8 mouse cellular contexts compared by ENCODE assay signal in genomic region chr12:84284885-84285592, GRCm38 (mm10). TPM values are rescaled to one million over a fixed set of nuclear protein-coding genes. Genes with fewer than 3 reads are reported as not detected.
DNase-seq lines count a peak whose midpoint lies in the region; ATAC-seq and TF ChIP-seq lines count a peak whose summit lies in the region.

TSS of gene Ptgr2 (plus strand) at chr12:84285232.

- peak; percentile 74 for TF ChIP-seq POLR2A in cortical plate, adult 2 months (IDR thresholded peaks at IDR 0.05; ENCODE audit: extremely low read depth, insufficient read depth, low read length)

- peaks cover 12% of the 10 kb centered on the region for H3K36me3 ChIP-seq in megakaryocyte, embryonic 14.5 days (replicated peaks; ENCODE audit: low read length)

- peak within 1 kb of the TSS; percentile 54 for H3K4me3 ChIP-seq in cortical plate, adult 2 months (ENCODE audit: insufficient read depth, low read length)
- peak within 1 kb of the TSS; percentile 96 for H3K4me3 ChIP-seq in megakaryocyte, embryonic 14.5 days (replicated peaks)

- H3K27ac ChIP-seq in cortical plate, adult 2 months (ENCODE audit: insufficient read depth, low read length) = 0 out of 2 replicates have a peak within 1 kb of the TSS, but pooled peaks have one; percentile 15

- peak; percentile 95 for ATAC-seq in activated CD4-positive, CD25-positive, alpha-beta regulatory T cell, adult 4 months

- H3K4me1 ChIP-seq in cortical plate, adult 2 months (ENCODE audit: control insufficient read depth, insufficient read depth, low read length) = peaks cover 3% of the 10 kb centered on the region; the same call in 1 of the 2 replicates
- peaks cover 42% of the 10 kb centered on the region for H3K4me1 ChIP-seq in megakaryocyte, embryonic 14.5 days

- DNase-seq in gastrocnemius, adult 8-10 months (ENCODE audit: low spot score in 2 of 2) = peak; percentile 89 to 94
- DNase-seq in hindlimb bud, embryonic 11.5 days (ENCODE audit: extremely low spot score, low read depth, low spot score) = peak; percentile 95
- peak; percentile 69 to 90 for DNase-seq in left cerebral cortex, adult 8-10 months (ENCODE audit: low spot score in 2 of 2)
- peak; percentile 94 to 95 for DNase-seq in right cerebral cortex, postnatal 10 days (ENCODE audit: low spot score in 2 of 2)
- peak; percentile 89 for DNase-seq in urinary bladder, postnatal 25 days (ENCODE audit: low spot score)

- H3K27me3 ChIP-seq in megakaryocyte, embryonic 14.5 days (replicated peaks) = peaks cover 1% of the 10 kb centered on the region

- no peaks in the 10 kb centered on the region for H3K9me3 ChIP-seq in megakaryocyte, embryonic 14.5 days

- TF ChIP-seq CTCF in cortical plate, adult 2 months (IDR thresholded peaks at IDR 0.05; ENCODE audit: extremely low read depth, insufficient read depth, low read length) = no peak

RNA-seq across cellular contexts. Expression of gene Ptgr2, which starts in this region (rescaled TPM):
- 10 to 100 TPM; 41.0 to 42.5 TPM for polyA plus RNA-seq in activated CD4-positive, CD25-positive, alpha-beta regulatory T cell, adult 4 months (2017; shearing (Covaris generic))
- polyA plus RNA-seq in cortical plate, adult 2 months (2012; rRNA removed) = 30.3 and 31.0 TPM in 2 replicates
- 10 to 100 TPM; 63.8 to 69.8 (median 65.0) TPM for total RNA-seq in gastrocnemius, adult 8-10 months (2022)
- total RNA-seq in left cerebral cortex, adult 8-10 months (2022) = 10 to 100 TPM; 37.4 to 42.8 (median 42.2) TPM
- 3.3 TPM in 1 of 2 replicates, not detected in the other for polyA plus RNA-seq in megakaryocyte, embryonic 14.5 days (2012; ENCODE audit: insufficient read depth, low replicate concordance)

Comparison
In these comparisons a context has a peak if more than half of its experiments do, and no peak if none do; other contexts are left out.
1. Peak in every context shown above with its lines: DNase-seq, ATAC-seq, H3K4me3 ChIP-seq and H3K27ac ChIP-seq.